ENCODE assay signal across 11 mouse cellular contexts in the genomic region with DNA sequence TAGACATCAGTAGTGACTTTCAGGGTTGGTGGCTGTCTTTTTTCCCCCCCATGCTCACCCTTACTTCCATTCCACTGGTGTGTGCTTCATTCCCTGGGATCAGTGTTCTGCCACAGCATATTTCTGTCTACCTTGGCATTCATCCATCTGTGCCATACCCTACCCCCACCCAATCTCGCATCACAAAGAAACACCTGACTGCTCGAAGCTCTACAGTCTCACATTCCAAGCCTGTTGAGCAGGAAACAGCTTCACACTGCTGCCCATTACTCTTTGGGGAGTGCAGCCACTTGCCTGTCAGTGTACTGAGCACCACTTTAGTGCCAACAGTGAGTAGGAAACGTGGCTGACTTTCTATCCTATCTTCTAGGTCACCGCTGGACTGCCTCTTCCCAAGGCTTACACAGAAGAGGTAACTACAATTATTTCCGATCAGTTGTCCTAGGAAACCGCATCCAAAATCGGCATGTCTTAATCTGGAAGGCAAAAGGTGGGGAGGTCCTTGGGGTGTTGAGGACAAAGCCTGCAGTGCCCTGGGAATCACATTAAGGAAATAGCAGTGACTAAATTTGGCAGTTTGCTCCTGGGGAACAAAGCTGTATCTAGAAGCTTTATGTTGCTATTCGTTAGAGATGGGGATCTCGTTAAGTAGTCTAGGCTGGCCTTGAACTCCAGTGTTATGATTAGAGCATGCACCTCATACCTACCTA. TPM values are rescaled to one million over a fixed set of nuclear protein-coding genes. Genes with fewer than 3 reads are reported as not detected.
DNase-seq lines count a peak whose midpoint lies in the region; ATAC-seq and TF ChIP-seq lines count a peak whose summit lies in the region.
"Had no signal": no experiment of that assay in that cellular context is flagged by ENCODE, and none has a peak within 500 bp of the region (broad histone marks: within the 10 kb centered on the region; RNA-seq: fewer than 3 reads in every experiment).

No protein-coding gene starts in this region.

- no peak overlapping the region for H3K4me2 ChIP-seq in intestine, embryonic 16.5 days (ENCODE audit: low read depth, low read length)
- no peak overlapping the region for H3K4me2 ChIP-seq in stomach, embryonic 15.5 days
- H3K4me2 ChIP-seq: liver, embryonic 12.5 days had no signal

- no peaks in the 10 kb centered on the region for H3K9me3 ChIP-seq in megakaryocyte, embryonic 14.5 days
- no peaks in the 10 kb centered on the region for H3K9me3 ChIP-seq in intestine, embryonic 16.5 days (ENCODE audit: control insufficient read depth, low read length)
- no peaks in the 10 kb centered on the region for H3K9me3 ChIP-seq in stomach, embryonic 15.5 days
- H3K9me3 ChIP-seq: liver, embryonic 12.5 days had no signal

- no peaks in the 10 kb centered on the region for H3K79me2 ChIP-seq in heart, adult 2 months (replicated peaks; ENCODE audit: control insufficient read depth, insufficient read depth, low read length)

- DNase-seq in heart, adult 2 months = no peak
- no peak for DNase-seq in heart, postnatal 36 days
- no peak for DNase-seq in retina, embryonic 14.5 days (ENCODE audit: low spot score)
- DNase-seq in left cerebral cortex, postnatal 36 days (ENCODE audit: low spot score in 2 of 2) = no peak
- DNase-seq: gastrocnemius, postnatal 10 days; thymus, adult 18-20 months had no signal

- TF ChIP-seq EP300 in heart, adult 2 months (IDR thresholded peaks at IDR 0.05; ENCODE audit: insufficient read depth, low read depth, low read length) = no peak

- peaks cover 22% of the 10 kb centered on the region for H3K4me1 ChIP-seq in heart, adult 2 months (ENCODE audit: control insufficient read depth, insufficient read depth, low read length)
- peaks cover 79% of the 10 kb centered on the region for H3K4me1 ChIP-seq in megakaryocyte, embryonic 14.5 days
- H3K4me1 ChIP-seq in intestine, embryonic 16.5 days (ENCODE audit: control insufficient read depth, insufficient read depth, low read length) = peaks cover 17% of the 10 kb centered on the region
- H3K4me1 ChIP-seq in stomach, embryonic 15.5 days = peaks cover 4% of the 10 kb centered on the region; the same call in 1 of the 2 replicates

- no peak for TF ChIP-seq CTCF in heart, adult 2 months (IDR thresholded peaks at IDR 0.05)

- intact Hi-C loops in heart, adult 2 months (cut with DNase I) = no loop called here
- intact Hi-C loops in heart, postnatal 36 days (cut with DNase I) = no loop called here
- intact Hi-C loops in left cerebral cortex, postnatal 36 days (cut with DNase I) = no loop called here

- H3K27me3 ChIP-seq in heart, adult 2 months (ENCODE audit: control insufficient read depth, insufficient read depth, low read length) = no peaks in the 10 kb centered on the region
- H3K27me3 ChIP-seq in megakaryocyte, embryonic 14.5 days (replicated peaks) = no peaks in the 10 kb centered on the region
- H3K27me3 ChIP-seq in intestine, embryonic 16.5 days (replicated peaks; ENCODE audit: control insufficient read depth, insufficient read depth, low read length) = no peaks in the 10 kb centered on the region
- no peaks in the 10 kb centered on the region for H3K27me3 ChIP-seq in stomach, embryonic 15.5 days (replicated peaks)
- H3K27me3 ChIP-seq: liver, embryonic 12.5 days had no signal

- ATAC-seq in megakaryocyte, adult 5-6 weeks (ENCODE audit: poor library complexity, severe bottlenecking) = no peak
- no peak for ATAC-seq in intestine, embryonic 16.5 days
- no peak for ATAC-seq in stomach, embryonic 15.5 days (ENCODE audit: insufficient read depth, low FRiP score, low read depth)
- ATAC-seq: liver, embryonic 12.5 days had no signal

- WGBS in heart, adult 2 months = 44% methylated on average over 9 of the region's 9 CpGs
- WGBS in intestine, embryonic 16.5 days = 77% methylated on average over 9 of the region's 9 CpGs
- WGBS in stomach, embryonic 15.5 days = 80% methylated on average over 9 of the region's 9 CpGs

- H3K4me3 ChIP-seq in heart, adult 2 months = no peak overlapping the region
- H3K4me3 ChIP-seq in megakaryocyte, embryonic 14.5 days (replicated peaks) = peak overlapping the region; percentile 7
- H3K4me3 ChIP-seq in intestine, embryonic 16.5 days (ENCODE audit: low read length) = no peak overlapping the region
- H3K4me3 ChIP-seq in stomach, embryonic 15.5 days (replicated peaks) = no peak overlapping the region
- H3K4me3 ChIP-seq: liver, embryonic 12.5 days had no signal

- 0 out of 2 replicates have a peak, but pooled peaks have one; percentile 26 for TF ChIP-seq POLR2A in heart, adult 2 months (IDR thresholded peaks at IDR 0.05; ENCODE audit: insufficient read depth, low read depth, low read length)

- H3K27ac ChIP-seq in heart, adult 2 months = peak overlapping the region; percentile 67
- peak overlapping the region; percentile 34; the same call in 1 of the 2 replicates for H3K27ac ChIP-seq in intestine, embryonic 16.5 days (ENCODE audit: low read length)
- peak overlapping the region; percentile 83; the same call in 1 of the 2 replicates for H3K27ac ChIP-seq in stomach, embryonic 15.5 days
- H3K27ac ChIP-seq: liver, embryonic 12.5 days had no signal

- peaks cover 8% of the 10 kb centered on the region for H3K36me3 ChIP-seq in heart, adult 2 months (ENCODE audit: control insufficient read depth, insufficient read depth, low read length)
- peaks cover 77% of the 10 kb centered on the region for H3K36me3 ChIP-seq in megakaryocyte, embryonic 14.5 days (replicated peaks; ENCODE audit: low read length)
- peaks cover 7% of the 10 kb centered on the region for H3K36me3 ChIP-seq in intestine, embryonic 16.5 days (ENCODE audit: control insufficient read depth, insufficient read depth, low read length)
- H3K36me3 ChIP-seq in stomach, embryonic 15.5 days = peaks cover 27% of the 10 kb centered on the region

- H3K9ac ChIP-seq in heart, adult 2 months (ENCODE audit: low read depth, low read length) = no peak overlapping the region
- H3K9ac ChIP-seq in intestine, embryonic 16.5 days (ENCODE audit: low read depth, low read length) = no peak overlapping the region
- H3K9ac ChIP-seq in stomach, embryonic 15.5 days = no peak overlapping the region
- H3K9ac ChIP-seq: liver, embryonic 12.5 days had no signal

RNA-seq across cellular contexts. Expression of a gene that starts 17.7 kb away (rescaled TPM):
- total RNA-seq in heart, adult 2 months (2021) = 1 to 10 TPM; 1.0 to 1.7 TPM
- 1.1 and 2.3 TPM in 2 replicates for polyA plus RNA-seq in heart, adult 2 months (2012; rRNA removed)
- 1 to 10 TPM; 1.7 to 2.2 TPM for total RNA-seq in heart, postnatal 36 days (2021)
- polyA plus RNA-seq in megakaryocyte, embryonic 14.5 days (2012; ENCODE audit: insufficient read depth, low replicate concordance) = 0.63 TPM in 1 of 2 replicates, not detected in the other
- total RNA-seq in megakaryocyte, adult 5-6 weeks (2015) = not detected in 2 replicates
- total RNA-seq in megakaryocyte, adult 5-6 weeks (2017) = 0.08 and 0.15 TPM in 2 replicates
- 2.6 and 2.8 TPM in 2 replicates for polyA plus RNA-seq in intestine, embryonic 16.5 days (2015; fragmentation: Nextera tagmentation; extraction: Ambion mirVana)
- 4.1 TPM in 2 replicates for polyA plus RNA-seq in stomach, embryonic 15.5 days (2015; fragmentation: Nextera tagmentation; extraction: Ambion mirVana)
- 10 to 100 TPM; 81.3 to 94.9 TPM for total RNA-seq in left cerebral cortex, postnatal 36 days (2021)

RNA-seq across cellular contexts. Expression of a gene that starts 51.9 kb away (rescaled TPM):
- total RNA-seq in heart, adult 2 months (2021) = 10 to 100 TPM; 27.4 to 30.2 TPM
- polyA plus RNA-seq in heart, adult 2 months (2012; rRNA removed) = 16.9 and 25.6 TPM in 2 replicates
- total RNA-seq in heart, postnatal 36 days (2021) = 10 to 100 TPM; 28.4 to 28.9 TPM
- 30.6 and 61.4 TPM in 2 replicates for polyA plus RNA-seq in megakaryocyte, embryonic 14.5 days (2012; ENCODE audit: insufficient read depth, low replicate concordance)
- total RNA-seq in megakaryocyte, adult 5-6 weeks (2015) = 18.4 and 22.9 TPM in 2 replicates
- total RNA-seq in megakaryocyte, adult 5-6 weeks (2017) = 32.6 and 33.4 TPM in 2 replicates
- polyA plus RNA-seq in intestine, embryonic 16.5 days (2015; fragmentation: Nextera tagmentation; extraction: Ambion mirVana) = 93.6 and 98.8 TPM in 2 replicates
- 87.7 and 108 TPM in 2 replicates for polyA plus RNA-seq in stomach, embryonic 15.5 days (2015; fragmentation: Nextera tagmentation; extraction: Ambion mirVana)
- 10 to 100 TPM; 35.0 to 36.9 TPM for total RNA-seq in left cerebral cortex, postnatal 36 days (2021)

Comparison
In these comparisons a context has a peak if more than half of its experiments do, and no peak if none do; other contexts are left out.
1. RNA of a gene that starts 17.7 kb away (total RNA-seq): 81.3 to 94.9 TPM in left cerebral cortex, postnatal 36 days; 1.7 to 2.2 TPM in heart, postnatal 36 days, 1.0 to 1.7 TPM in heart, adult 2 months and 0.08 to 0.15 TPM in megakaryocyte, adult 5-6 weeks; every median in the first group is over 10 times any median in the second.
2. Peak in every context shown above with its lines, with median percentiles within 50 percentile points of each other: H3K27ac ChIP-seq.